Mouse (Mus musculus) kidney, adult 2 months (tissue): ENCODE data around the gene 9430097D07Rik. TPM values are rescaled to one million over a fixed set of nuclear protein-coding genes. Genes with fewer than 3 reads are reported as not detected.

Source experiments
- DNase-seq: peaks from one replicate; pipeline ENCODE4 v3.0.0; 2021
- H3K27ac ChIP-seq: fragments of 200-500 bp; 2 replicates; pipeline ENCODE4 v1.5.1; 2012; ENCODE audit warnings: low read depth, low read length, control low read depth, inconsistent platforms; ENCODE audit not compliant: insufficient read depth
- H3K27me3 ChIP-seq: fragments of 200-500 bp; replicated peaks from 2 replicates; pipeline ENCODE4 v1.6.1; 2012; ENCODE audit warnings: mild to moderate bottlenecking, moderate library complexity, low read length, inconsistent platforms; ENCODE audit not compliant: control insufficient read depth, insufficient read depth
- H3K36me3 ChIP-seq: fragments of 200-500 bp; 2 replicates; pipeline ENCODE4 v1.6.1; 2012; ENCODE audit warnings: mild to moderate bottlenecking, moderate library complexity, low read length, inconsistent platforms; ENCODE audit not compliant: control insufficient read depth, insufficient read depth
- H3K4me1 ChIP-seq: fragments of 200-500 bp; 2 replicates; pipeline ENCODE4 v1.6.1; 2011; ENCODE audit warnings: low read length; ENCODE audit not compliant: control insufficient read depth, insufficient read depth
- H3K4me3 ChIP-seq: fragments of 200-500 bp; 2 replicates; pipeline ENCODE4 v1.5.1; 2011; ENCODE audit warnings: mild to moderate bottlenecking, low read depth, low read length, control low read depth; ENCODE audit not compliant: insufficient read depth
- CTCF ChIP-seq: fragments of 200-500 bp; conservative IDR thresholded peaks from 2 replicates; pipeline ENCODE4 v1.5.1; 2011; ENCODE audit warnings: low read depth, mild to moderate bottlenecking, control low read depth, low read length, moderate library complexity, mixed read lengths; ENCODE audit not compliant: insufficient read depth, insufficient read length
- POLR2A ChIP-seq: fragments of 200-500 bp; IDR thresholded peaks from one replicate; pipeline ENCODE4 v1.6.1; 2011; ENCODE audit warnings: low read depth, low read length, control low read depth
- WGBS: fragments of 180-500 bp; shearing (Covaris S2); methylation state at CpG from one replicate; pipeline ENCODE4 v1.1.7; 2018; 5-methylcytosine and 5-hydroxymethylcytosine counted together
- polyA plus RNA-seq: library from polyadenylated mRNA; depleted of rRNA; stranded (reverse); fragments of >200 nt; gene quantifications from 2 replicates; pipeline ENCODE4 v1.2.3, GENCODE M21; 2012

The 9430097D07Rik gene
- polyA plus RNA-seq, 1 experiment, result not detected

GRCm38 (mm10) chr2:32547964-32548739 lies 27.3 kb downstream of the 9430097D07Rik start:
- Histone ChIP-seq H3K27ac (no peak overlapping the region), H3K27me3 (no peaks in the 10 kb centered on the region), H3K36me3 (no peaks in the 10 kb centered on the region), H3K4me3 (no peak overlapping the region), H3K4me1 (peaks cover 20% of the 10 kb centered on the region; the same call in 1 of the 2 replicates)
- WGBS, result 73% methylated on average over 7 of the region's 7 CpGs
- peak; percentile 79 for DNase-seq
- TF ChIP-seq CTCF (no peak), POLR2A (no peak)

GRCm38 (mm10) chr2:32547380-32547779 lies 28.1 kb downstream of the 9430097D07Rik start:
- no peak overlapping the region for H3K4me3 ChIP-seq
- WGBS, result 55% methylated on average over 5 of the region's 5 CpGs
- H3K4me1 ChIP-seq, result peaks cover 25% of the 10 kb centered on the region; the same call in 1 of the 2 replicates
- DNase-seq, result no peak
- no peak overlapping the region for H3K27ac ChIP-seq
- H3K27me3 ChIP-seq, result no peaks in the 10 kb centered on the region
- TF ChIP-seq CTCF (no peak), POLR2A (no peak)
- H3K36me3 ChIP-seq, result no peaks in the 10 kb centered on the region

- H3K4me3 ChIP-seq, result no peak overlapping the region
- WGBS, result 77% methylated on average over 1 of the region's 1 CpGs
- no peak overlapping the region for H3K27ac ChIP-seq
- peak; percentile 57 for DNase-seq
- no peak for TF ChIP-seq CTCF
- H3K36me3 ChIP-seq, result no peaks in the 10 kb centered on the region
- peaks cover 28% of the 10 kb centered on the region; the same call in 1 of the 2 replicates for H3K4me1 ChIP-seq
- H3K27me3 ChIP-seq, result no peaks in the 10 kb centered on the region
Observed at GRCm38 (mm10) chr2:32546951-32547350, 28.5 kb downstream of the 9430097D07Rik start.

GRCm38 (mm10) chr2:32543031-32543449 lies 32.4 kb downstream of the 9430097D07Rik start:
- no peak overlapping the region for H3K4me3 ChIP-seq
- H3K27ac ChIP-seq, result no peak overlapping the region
- peaks cover 44% of the 10 kb centered on the region for H3K4me1 ChIP-seq
- H3K36me3 ChIP-seq, result no peaks in the 10 kb centered on the region
- DNase-seq, result no peak
- H3K27me3 ChIP-seq, result no peaks in the 10 kb centered on the region
- TF ChIP-seq POLR2A (no peak), CTCF (no peak)
- 42% methylated on average over 3 of the region's 3 CpGs for WGBS

- no peak overlapping the region for H3K4me3 ChIP-seq
- WGBS, result 78% methylated on average over 4 of the region's 4 CpGs
Observed at GRCm38 (mm10) chr2:32541986-32542573, 33.4 kb downstream of the 9430097D07Rik start.

GRCm38 (mm10) chr2:32541333-32541908 lies 34.1 kb downstream of the 9430097D07Rik start:
- Histone ChIP-seq H3K27ac (no peak overlapping the region), H3K27me3 (no peaks in the 10 kb centered on the region), H3K4me1 (peaks cover 42% of the 10 kb centered on the region), H3K4me3 (no peak overlapping the region), H3K36me3 (no peaks in the 10 kb centered on the region)
- no peak for TF ChIP-seq CTCF
- no peak for TF ChIP-seq POLR2A
- DNase-seq, result peak; percentile 27
- 76% methylated on average over 2 of the region's 2 CpGs for WGBS

More at GRCm38 (mm10) chr2:32541986-32542573, 33.4 kb downstream of the 9430097D07Rik start:
- no peak for DNase-seq
- TF ChIP-seq POLR2A, result no peak
- no peak for TF ChIP-seq CTCF
- H3K27me3 ChIP-seq, result no peaks in the 10 kb centered on the region
- no peaks in the 10 kb centered on the region for H3K36me3 ChIP-seq
- H3K4me1 ChIP-seq, result peaks cover 47% of the 10 kb centered on the region
- no peak overlapping the region for H3K27ac ChIP-seq

GRCm38 (mm10) chr2:32539452-32539981 lies 36.0 kb downstream of the 9430097D07Rik start:
- H3K4me3 ChIP-seq, result no peak overlapping the region
- no peak for TF ChIP-seq CTCF
- peaks cover 42% of the 10 kb centered on the region for H3K4me1 ChIP-seq
- WGBS, result 45% methylated on average over 14 of the region's 14 CpGs
- H3K27me3 ChIP-seq, result no peaks in the 10 kb centered on the region
- H3K27ac ChIP-seq, result no peak overlapping the region
- H3K36me3 ChIP-seq, result no peaks in the 10 kb centered on the region
- DNase-seq, result peak; percentile 27
